Mouse (Mus musculus) MEL (cell line): ENCODE measurements at regions not wholly inside any gene's neighbourhood (a gene's known extent, or its start where the extent isn't known, plus 50 kb on each side); places are given as distances from the start of the nearest gene placed in this dataset.

Source experiments
- DNase-seq: peaks from one replicate; pipeline ENCODE4 v3.0.0; 2011; ENCODE audit warnings: low read depth, low spot score
- H3K27ac ChIP-seq: 2 replicates; pipeline ENCODE4 v1.5.1; 2012; ENCODE audit warnings: low read depth, mild to moderate bottlenecking, control low read depth, low read length, moderate library complexity; ENCODE audit not compliant: control insufficient read depth
- H3K27me3 ChIP-seq, 2 experiments: fragments of 150-350 bp in 1 of 2; sonication (generic) in 1 of 2; 2 replicates each; pipeline ENCODE4 v1.6.1; 2012; ENCODE audit warnings: low read length in 2 of 2, mild to moderate bottlenecking in 2 of 2, improper control_type of control experiment in 1 of 2, moderate library complexity in 1 of 2; ENCODE audit not compliant: insufficient read depth in 2 of 2, control insufficient read depth in 1 of 2
- H3K36me3 ChIP-seq, 2 experiments: 2 replicates each; pipeline ENCODE4 v1.6.1; 2012 to 2014; ENCODE audit warnings: low read length in 2 of 2, improper control_type of control experiment in 1 of 2, inconsistent platforms in 1 of 2, mild to moderate bottlenecking in 1 of 2; ENCODE audit not compliant: insufficient read depth in 2 of 2, control insufficient read depth in 1 of 2
- H3K4me1 ChIP-seq, 2 experiments: fragments of 150-350 bp in 1 of 2; sonication (generic) in 1 of 2; 2 replicates each; pipeline ENCODE4 v1.6.1; 2012; ENCODE audit warnings: low read length in 2 of 2, improper control_type of control experiment in 1 of 2, mild to moderate bottlenecking in 1 of 2; ENCODE audit not compliant: insufficient read depth in 2 of 2, control insufficient read depth in 1 of 2
- H3K4me3 ChIP-seq, 2 experiments: fragments of 150-350 bp in 1 of 2; sonication (generic) in 1 of 2; 2 replicates each; pipeline ENCODE4 v1.5.1; 2012; ENCODE audit warnings: low read depth in 2 of 2, low read length in 2 of 2, mild to moderate bottlenecking in 2 of 2, moderate library complexity in 2 of 2, control low read depth in 1 of 2, improper control_type of control experiment in 1 of 2; ENCODE audit not compliant: control insufficient read depth in 1 of 2, insufficient read depth in 1 of 2
- H3K79me2 ChIP-seq: 2 replicates; pipeline ENCODE4 v1.6.1; 2012; ENCODE audit warnings: mild to moderate bottlenecking, low read length, moderate library complexity; ENCODE audit not compliant: control insufficient read depth, poor library complexity, insufficient read depth
- H3K9ac ChIP-seq: 2 replicates; pipeline ENCODE4 v1.6.1; 2012; ENCODE audit warnings: low read depth, mild to moderate bottlenecking, control low read depth, low read length, moderate library complexity; ENCODE audit not compliant: control insufficient read depth, poor library complexity, severe bottlenecking
- H3K9me3 ChIP-seq: fragments of 150-350 bp; sonication (generic); replicated peaks from 2 replicates; pipeline ENCODE4 v1.6.1; 2012; ENCODE audit warnings: mild to moderate bottlenecking, low read length, improper control_type of control experiment, moderate library complexity; ENCODE audit not compliant: insufficient read depth
- BHLHE40 ChIP-seq: IDR thresholded peaks from 2 replicates; pipeline ENCODE4 v1.6.1; 2012; ENCODE audit warnings: low read depth, mild to moderate bottlenecking, inconsistent platforms, low read length, improper control_type of control experiment, borderline replicate concordance
- E2F4 ChIP-seq: IDR thresholded peaks from 2 replicates; pipeline ENCODE4 v1.6.1; 2011; ENCODE audit warnings: low read depth, low read length, improper control_type of control experiment, borderline replicate concordance
- EP300 ChIP-seq, 2 experiments: IDR thresholded peaks; 2 replicates each; pipeline ENCODE4 v1.6.1; 2011; ENCODE audit warnings: improper control_type of control experiment in 2 of 2, low read length in 2 of 2, low read depth in 1 of 2, mild to moderate bottlenecking in 1 of 2
- GABPA ChIP-seq: IDR thresholded peaks from 2 replicates; pipeline ENCODE4 v1.6.1; 2012; ENCODE audit warnings: low read depth, mild to moderate bottlenecking, inconsistent platforms, low read length, improper control_type of control experiment, moderate library complexity
- GATA1 ChIP-seq: IDR thresholded peaks from 2 replicates; pipeline ENCODE4 v1.6.1; 2011; ENCODE audit warnings: low read depth, low read length, improper control_type of control experiment
- JUND ChIP-seq: IDR thresholded peaks from 2 replicates; pipeline ENCODE4 v1.6.1; 2011; ENCODE audit warnings: low read depth, mild to moderate bottlenecking, improper control_type of control experiment, low read length
- KAT2A ChIP-seq: conservative IDR thresholded peaks from 2 replicates; pipeline ENCODE4 v1.6.1; 2012; ENCODE audit warnings: low read depth, low read length, improper control_type of control experiment, inconsistent platforms
- MAX ChIP-seq: IDR thresholded peaks from 2 replicates; pipeline ENCODE4 v1.6.1; 2011; ENCODE audit warnings: low read length, improper control_type of control experiment
- MAZ ChIP-seq: IDR thresholded peaks from 2 replicates; pipeline ENCODE4 v1.6.1; 2012; ENCODE audit warnings: low read depth, mild to moderate bottlenecking, inconsistent platforms, low read length, improper control_type of control experiment
- MYB ChIP-seq: IDR thresholded peaks from 2 replicates; pipeline ENCODE4 v1.6.1; 2011; ENCODE audit warnings: mild to moderate bottlenecking, low read depth, low read length, improper control_type of control experiment
- POLR2A ChIP-seq, 2 experiments: IDR thresholded peaks; 2 replicates each; pipeline ENCODE4 v1.6.1; 2011 to 2012; ENCODE audit warnings: low read length in 2 of 2, mild to moderate bottlenecking in 2 of 2, control low read depth in 1 of 2, improper control_type of control experiment in 1 of 2, low read depth in 1 of 2, moderate library complexity in 1 of 2; ENCODE audit not compliant: control insufficient read depth in 1 of 2, insufficient read depth in 1 of 2, poor library complexity in 1 of 2
- POLR2AphosphoS2 ChIP-seq: IDR thresholded peaks from 2 replicates; pipeline ENCODE4 v1.6.1; 2011; ENCODE audit warnings: low read length, improper control_type of control experiment
- POLR2AphosphoS5 ChIP-seq: IDR thresholded peaks from 2 replicates; pipeline ENCODE4 v1.6.1; 2012; ENCODE audit warnings: low read depth, borderline replicate concordance, mild to moderate bottlenecking, inconsistent platforms, low read length, moderate library complexity, mixed read lengths
- RAD21 ChIP-seq: IDR thresholded peaks from 2 replicates; pipeline ENCODE4 v1.6.1; 2011; ENCODE audit warnings: mild to moderate bottlenecking, low read depth, low read length, improper control_type of control experiment
- SMC3 ChIP-seq: IDR thresholded peaks from 2 replicates; pipeline ENCODE4 v1.6.1; 2011; ENCODE audit warnings: low read depth, low read length, improper control_type of control experiment
- TAL1 ChIP-seq: IDR thresholded peaks from 2 replicates; pipeline ENCODE4 v1.6.1; 2012; ENCODE audit warnings: mild to moderate bottlenecking, inconsistent platforms, low read length, moderate library complexity, mixed read lengths
- TBP ChIP-seq: IDR thresholded peaks from 2 replicates; pipeline ENCODE4 v1.8.0; 2011; ENCODE audit warnings: low read depth, low read length, improper control_type of control experiment
- TCF12 ChIP-seq: IDR thresholded peaks from 2 replicates; pipeline ENCODE4 v1.6.1; 2014; ENCODE audit warnings: low read depth, mild to moderate bottlenecking, inconsistent platforms, low read length, improper control_type of control experiment, moderate library complexity
- USF2 ChIP-seq, 2 experiments: IDR thresholded peaks; 2 replicates each; pipeline ENCODE4 v1.6.1; 2011 to 2012; ENCODE audit warnings: improper control_type of control experiment in 2 of 2, low read length in 2 of 2, borderline replicate concordance in 1 of 2, inconsistent platforms in 1 of 2, low read depth in 1 of 2, mild to moderate bottlenecking in 1 of 2; ENCODE audit not compliant: insufficient read depth in 1 of 2
- ZC3H11A ChIP-seq: IDR thresholded peaks from 2 replicates; pipeline ENCODE4 v1.6.1; 2012; ENCODE audit warnings: low read depth, mild to moderate bottlenecking, inconsistent platforms, low read length, improper control_type of control experiment
- ZKSCAN1 ChIP-seq: IDR thresholded peaks from 2 replicates; pipeline ENCODE4 v1.6.1; 2012; ENCODE audit warnings: low read depth, mild to moderate bottlenecking, inconsistent platforms, low read length, improper control_type of control experiment, moderate library complexity
- ZMIZ1 ChIP-seq: IDR thresholded peaks from 2 replicates; pipeline ENCODE4 v1.6.1; 2012; ENCODE audit warnings: low read depth, mild to moderate bottlenecking, inconsistent platforms, low read length, improper control_type of control experiment, moderate library complexity
- ZNF384 ChIP-seq: IDR thresholded peaks from 2 replicates; pipeline ENCODE4 v1.6.1; 2012; ENCODE audit warnings: low read depth, mild to moderate bottlenecking, inconsistent platforms, low read length, improper control_type of control experiment

GRCm38 (mm10) chr12:26821257-26821968 is 352.4 kb downstream of the Cmpk2 start:
- H3K4me1 ChIP-seq: no peaks in the 10 kb centered on the region
- no peaks in the 10 kb centered on the region for H3K36me3 ChIP-seq
- DNase-seq: no peak
- H3K27ac ChIP-seq: no peak overlapping the region
- no peaks in the 10 kb centered on the region for H3K79me2 ChIP-seq
- no peaks in the 10 kb centered on the region for H3K9me3 ChIP-seq
- no peak overlapping the region for H3K9ac ChIP-seq
- TF ChIP-seq GATA1 (no peak), TCF12 (no peak), POLR2A (IDR thresholded peaks at IDR 0.05; ENCODE audit: control insufficient read depth in 1 of 2, insufficient read depth in 1 of 2, low read depth in 1 of 2, low read length in 2 of 2, poor library complexity in 1 of 2) (no peak), JUND (no peak), MAZ (no peak), MAX (no peak), USF2 (IDR thresholded peaks at IDR 0.05; ENCODE audit: borderline replicate concordance in 1 of 2, insufficient read depth in 1 of 2, low read depth in 1 of 2, low read length in 2 of 2) (no peak)
- H3K4me3 ChIP-seq: no peak overlapping the region
- H3K27me3 ChIP-seq: no peaks in the 10 kb centered on the region

GRCm38 (mm10) chr12:26817866-26818265 is 348.9 kb downstream of the Cmpk2 start:
- no peak overlapping the region for H3K4me3 ChIP-seq
- H3K27ac ChIP-seq: no peak overlapping the region
- DNase-seq: no peak
- H3K9ac ChIP-seq: no peak overlapping the region
- H3K36me3 ChIP-seq: no peaks in the 10 kb centered on the region
- TF ChIP-seq POLR2AphosphoS5: no peak
- TF ChIP-seq GABPA: no peak
- TF ChIP-seq TBP: no peak
- TF ChIP-seq POLR2AphosphoS2: no peak
- TF ChIP-seq E2F4: no peak
- TF ChIP-seq RAD21: no peak
- no peak for TF ChIP-seq ZMIZ1
- no peak for TF ChIP-seq POLR2A (IDR thresholded peaks at IDR 0.05; ENCODE audit: control insufficient read depth in 1 of 2, insufficient read depth in 1 of 2, low read depth in 1 of 2, low read length in 2 of 2, poor library complexity in 1 of 2)
- no peak for TF ChIP-seq EP300 (IDR thresholded peaks at IDR 0.05; ENCODE audit: low read depth in 1 of 2, low read length in 2 of 2)
- TF ChIP-seq ZC3H11A: no peak
- no peak for TF ChIP-seq SMC3
- TF ChIP-seq TAL1: no peak
- no peak for TF ChIP-seq KAT2A
- no peak for TF ChIP-seq ZKSCAN1
- no peak for TF ChIP-seq TCF12
- TF ChIP-seq BHLHE40: no peak
- TF ChIP-seq ZNF384: no peak
- TF ChIP-seq MYB: no peak
- no peaks in the 10 kb centered on the region for H3K9me3 ChIP-seq
- no peaks in the 10 kb centered on the region for H3K79me2 ChIP-seq
- H3K4me1 ChIP-seq: no peaks in the 10 kb centered on the region
- H3K27me3 ChIP-seq: no peaks in the 10 kb centered on the region
